Mouse (Mus musculus) spleen, postnatal 4 days (tissue): ENCODE results near the gene Ppil6.

Source experiments
- DNase-seq, 2 experiments: peaks; one replicate each; pipeline ENCODE4 v3.0.0; 2022; ENCODE audit warnings: low spot score in 2 of 2

Gene Ppil6

DNA sequence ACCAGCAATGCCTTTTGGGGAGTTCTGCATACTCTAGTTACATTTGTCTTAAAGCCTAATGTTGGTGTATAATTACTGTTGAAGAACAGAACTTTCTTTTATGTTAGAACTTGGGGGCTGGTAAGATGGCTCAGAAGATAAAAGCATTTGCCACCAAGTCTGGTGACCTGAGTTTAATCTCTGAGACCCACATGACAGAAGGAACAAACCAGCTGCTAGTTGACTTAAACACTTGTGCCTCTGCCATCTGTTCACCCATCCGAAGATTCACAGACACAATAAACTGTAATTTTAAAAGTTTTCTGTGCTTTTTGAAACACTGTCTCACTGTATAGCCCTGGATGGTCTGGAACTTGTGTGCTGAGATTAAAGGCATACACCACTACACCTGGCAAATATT lies 35.5 kb downstream of the Ppil6 start:
- no peak for DNase-seq

DNA sequence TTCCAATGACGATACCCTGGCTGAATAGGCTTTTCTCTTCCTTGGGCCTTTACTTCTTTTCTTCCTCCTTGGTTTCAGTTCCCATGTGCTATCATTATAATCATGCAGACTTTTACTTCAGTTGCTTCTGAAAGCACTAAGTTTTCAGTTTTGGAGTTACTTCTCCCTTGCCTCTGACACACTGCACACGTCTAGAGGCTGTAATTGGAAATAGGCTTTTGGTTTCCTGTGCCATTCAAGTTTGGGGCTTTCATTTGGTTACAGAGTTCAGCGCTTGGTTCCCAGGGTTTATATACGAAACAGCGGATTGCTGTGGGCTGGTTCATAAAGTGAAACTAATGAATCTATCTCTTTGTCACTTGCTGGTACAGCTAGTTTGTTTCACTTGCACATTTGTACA lies 39.7 kb downstream of the Ppil6 start:
- no peak for DNase-seq

DNA sequence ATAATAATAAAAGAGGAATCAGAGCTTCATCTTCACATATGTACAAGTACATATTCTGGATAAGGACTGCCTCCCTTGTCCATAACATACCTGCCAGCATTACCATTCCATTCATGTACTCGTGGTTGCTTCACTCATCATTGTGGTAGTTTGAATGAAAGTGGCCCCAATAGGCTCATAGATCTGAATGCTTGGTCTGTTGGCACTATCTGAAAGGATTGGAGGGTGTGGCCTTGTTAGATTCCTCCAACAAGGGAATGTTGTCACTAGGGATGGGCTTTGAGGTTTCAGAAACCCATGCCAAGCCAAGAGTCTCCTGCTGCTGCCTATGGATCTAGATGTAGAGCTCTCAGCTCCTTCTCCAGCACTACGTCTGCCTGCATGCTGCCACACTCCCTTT lies 45.8 kb downstream of the Ppil6 start:
- no peak for DNase-seq

DNA sequence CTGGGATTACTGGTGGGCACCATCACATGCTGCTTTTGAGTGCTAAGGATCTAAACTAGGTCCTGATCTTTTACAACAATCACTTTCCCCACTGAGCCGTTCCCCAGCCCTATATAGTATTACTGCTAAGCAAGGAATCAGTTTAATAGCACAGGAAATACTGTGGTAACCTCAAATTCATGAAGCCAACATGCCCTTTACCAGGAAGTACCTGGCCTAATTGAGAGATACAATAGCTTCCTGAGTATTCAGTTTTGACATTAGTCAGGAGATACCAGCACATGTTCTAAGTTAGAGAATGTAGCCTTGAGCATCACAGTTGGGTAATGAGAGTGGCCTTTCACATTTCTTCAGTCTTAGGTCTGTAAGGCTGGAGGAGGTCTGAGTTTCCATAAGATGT lies 46.5 kb downstream of the Ppil6 start:
- no peak for DNase-seq

DNA sequence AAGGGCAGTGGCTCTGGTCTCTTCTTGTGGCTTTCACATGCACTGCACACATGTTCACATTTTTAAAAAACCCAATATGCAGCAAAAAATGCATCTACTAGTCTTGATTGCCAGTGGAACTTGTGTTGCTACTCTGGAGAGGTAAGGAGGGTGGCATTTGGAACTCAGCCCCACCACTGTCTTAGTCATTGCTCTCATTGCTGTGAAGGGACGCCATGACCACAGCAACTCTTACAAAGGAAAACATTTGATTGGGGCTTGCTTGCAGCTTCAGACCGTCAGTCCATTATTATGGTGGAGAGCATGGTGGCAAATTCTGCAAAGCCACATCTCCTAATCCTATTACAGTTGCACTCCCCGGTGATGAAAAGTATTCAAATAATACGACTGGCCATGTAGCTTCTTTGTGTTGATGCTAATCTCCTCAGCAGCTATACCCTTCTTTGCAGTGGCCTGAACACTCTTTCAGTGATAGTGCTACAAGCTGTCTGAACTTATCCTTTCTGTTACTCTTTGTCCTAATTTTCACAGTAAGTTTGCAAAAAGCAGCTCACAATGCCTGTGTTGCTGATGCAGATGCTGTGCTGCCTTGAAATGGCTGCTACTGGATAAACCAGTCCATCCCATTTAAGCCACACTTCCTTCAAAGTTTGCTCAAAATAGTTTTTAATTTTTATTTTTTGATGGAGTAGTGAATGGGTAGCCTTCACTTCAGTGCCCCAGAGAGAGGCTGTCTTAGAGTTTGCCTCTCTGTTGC lies 47.2 kb downstream of the Ppil6 start:
- DNase-seq, result no peak

DNA sequence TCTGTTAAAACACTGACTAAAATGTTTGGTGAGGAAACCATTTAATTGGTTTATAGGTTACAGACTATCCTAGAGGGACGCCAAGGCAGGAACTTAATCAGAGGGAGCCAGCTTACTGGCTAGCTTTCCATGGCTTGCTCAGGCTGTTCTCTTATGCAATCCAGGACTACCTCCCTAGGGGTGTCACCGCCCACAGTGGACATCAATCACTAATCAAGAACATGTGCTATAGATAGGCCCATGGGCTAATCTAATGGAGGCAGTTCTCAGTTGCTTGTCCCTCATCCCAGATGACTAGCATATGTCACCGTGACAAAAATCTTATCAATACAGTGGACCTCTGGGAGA lies 47.7 kb downstream of the Ppil6 start:
- DNase-seq, result no peak

DNA sequence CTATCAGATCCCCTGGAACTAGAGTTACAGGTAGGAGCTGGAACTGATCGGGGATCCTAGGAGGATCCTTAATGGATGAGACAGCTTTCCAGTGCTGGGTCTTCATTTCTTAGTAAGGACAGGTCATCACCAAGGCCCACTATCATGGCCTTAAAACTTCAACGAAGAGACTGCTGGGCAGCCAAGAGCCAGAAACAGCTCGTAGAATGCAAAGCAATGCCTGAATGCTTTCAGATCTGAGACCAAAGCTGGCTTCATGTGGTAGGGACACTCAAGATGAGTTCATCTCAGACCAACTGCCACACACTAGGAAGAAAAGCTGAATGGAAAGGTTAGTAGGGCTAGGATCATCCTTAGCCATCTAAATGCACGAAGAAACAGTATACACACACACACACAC lies 48.7 kb downstream of the Ppil6 start:
- DNase-seq, result no peak

DNA sequence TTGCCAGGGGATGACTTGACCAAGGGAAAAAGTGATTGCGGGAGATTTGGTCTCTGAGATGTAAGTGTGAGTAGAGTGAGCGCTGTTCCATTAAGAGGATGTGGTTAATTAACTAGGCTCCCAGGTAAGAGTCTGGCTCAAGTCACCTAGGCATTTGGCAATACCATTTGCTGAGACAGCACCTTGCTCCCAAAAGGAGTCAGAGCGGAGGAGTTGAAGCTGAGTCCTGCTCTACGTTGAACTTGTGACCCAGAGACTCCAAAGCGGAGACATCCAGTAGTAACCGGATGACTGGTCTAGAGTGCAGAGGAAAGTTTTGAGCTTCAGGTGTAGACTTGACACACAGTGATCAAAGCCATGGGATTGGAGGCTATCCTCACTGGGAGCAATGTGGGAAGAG lies 51.8 kb downstream of the Ppil6 start:
- DNase-seq, result no peak

DNA sequence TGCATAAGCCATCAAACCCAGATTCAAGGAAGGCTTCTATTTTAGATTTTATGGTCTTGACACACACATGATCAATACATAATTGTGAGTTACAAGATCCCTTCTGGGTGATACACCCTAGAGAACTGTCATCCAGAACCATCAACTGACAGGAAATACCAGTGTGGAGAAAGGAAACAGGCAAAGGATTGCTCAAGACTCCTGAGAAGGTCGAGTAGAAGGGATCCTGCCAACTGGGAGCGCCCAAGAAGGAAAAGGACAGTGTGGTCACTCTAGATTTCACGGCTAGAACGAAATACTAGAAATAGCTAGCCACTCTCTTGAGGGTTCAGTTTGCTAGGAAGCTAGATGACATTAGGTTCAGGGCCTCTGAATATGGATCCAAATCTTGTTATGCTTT lies 53.2 kb downstream of the Ppil6 start:
- no peak for DNase-seq

DNA sequence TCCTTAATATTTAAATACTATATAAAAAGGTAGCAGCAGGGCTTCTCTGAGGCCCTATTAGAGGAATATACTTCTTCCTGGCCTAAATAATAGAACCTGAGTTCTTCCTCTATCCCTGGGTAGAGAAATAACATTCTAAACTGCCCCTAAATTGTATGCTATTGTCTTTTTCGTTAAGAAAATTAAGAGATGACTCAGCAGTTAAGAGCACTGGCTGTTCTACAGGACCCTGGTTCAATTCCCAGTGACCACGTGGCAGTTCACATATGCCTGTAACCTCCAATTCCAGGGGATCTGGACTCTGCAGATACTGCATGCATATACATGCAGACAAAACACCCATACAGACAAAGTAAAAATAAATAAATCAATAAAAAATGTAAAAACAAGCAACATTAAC lies 53.6 kb downstream of the Ppil6 start:
- DNase-seq, result no peak

DNA sequence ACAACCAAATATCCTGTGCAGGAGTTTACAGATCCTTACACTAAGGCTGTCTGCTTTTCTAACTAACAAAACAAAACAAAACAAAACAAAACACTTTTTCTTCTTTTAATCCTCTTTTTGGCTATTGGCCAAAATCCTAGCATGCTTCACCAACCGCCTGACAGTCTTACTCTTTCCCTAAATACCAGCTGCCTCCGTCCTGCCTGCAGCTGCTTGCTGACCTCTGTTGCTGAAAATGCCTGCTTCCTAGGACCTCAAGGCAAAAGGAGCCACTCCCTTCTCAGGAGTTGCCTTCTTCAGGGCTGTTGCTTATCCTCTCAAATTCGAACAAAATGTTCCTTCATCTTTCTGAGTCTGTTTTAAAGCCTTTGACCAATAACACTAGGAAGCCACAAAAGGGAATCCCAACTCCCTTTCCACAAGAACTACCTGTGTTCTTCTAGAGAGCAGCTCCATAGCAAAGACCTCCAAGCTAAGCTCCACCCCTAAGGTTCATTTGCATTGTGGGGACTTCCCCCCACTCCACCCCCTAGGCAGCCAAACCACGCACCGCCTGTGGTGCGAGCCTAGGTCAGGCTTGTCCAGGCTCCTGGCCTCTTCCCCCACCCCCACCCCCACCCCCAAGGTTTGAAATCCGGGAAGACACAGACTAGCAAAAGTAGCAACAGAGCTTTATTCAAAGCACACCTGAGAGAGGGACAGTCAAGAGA lies 54.4 kb downstream of the Ppil6 start:
- DNase-seq, result no peak

DNA sequence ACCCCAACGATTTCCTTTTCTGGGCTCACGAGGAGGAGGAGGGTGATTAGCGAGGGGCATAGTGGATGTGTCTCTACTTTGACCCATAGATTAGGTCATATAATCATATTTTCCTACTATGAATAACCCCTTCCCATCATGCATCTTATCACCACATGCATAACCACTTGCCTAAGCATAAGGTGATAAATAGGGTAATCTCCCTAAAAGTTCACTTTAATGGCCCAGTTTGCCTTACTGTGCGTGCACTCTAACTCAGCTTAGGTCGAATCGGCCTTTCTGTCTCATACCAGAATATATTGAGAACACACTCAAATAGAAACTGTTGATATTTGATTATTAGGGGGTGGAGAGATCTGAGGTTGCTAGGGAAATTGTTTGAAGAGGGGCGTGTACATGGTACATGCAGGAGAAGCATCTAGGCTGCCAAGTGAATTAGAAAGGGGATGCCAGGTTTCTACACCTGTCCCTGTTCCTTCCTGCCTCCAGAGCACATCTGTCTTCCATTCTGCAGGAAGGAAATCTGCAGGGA lies 55.1 kb downstream of the Ppil6 start:
- no peak for DNase-seq

DNA sequence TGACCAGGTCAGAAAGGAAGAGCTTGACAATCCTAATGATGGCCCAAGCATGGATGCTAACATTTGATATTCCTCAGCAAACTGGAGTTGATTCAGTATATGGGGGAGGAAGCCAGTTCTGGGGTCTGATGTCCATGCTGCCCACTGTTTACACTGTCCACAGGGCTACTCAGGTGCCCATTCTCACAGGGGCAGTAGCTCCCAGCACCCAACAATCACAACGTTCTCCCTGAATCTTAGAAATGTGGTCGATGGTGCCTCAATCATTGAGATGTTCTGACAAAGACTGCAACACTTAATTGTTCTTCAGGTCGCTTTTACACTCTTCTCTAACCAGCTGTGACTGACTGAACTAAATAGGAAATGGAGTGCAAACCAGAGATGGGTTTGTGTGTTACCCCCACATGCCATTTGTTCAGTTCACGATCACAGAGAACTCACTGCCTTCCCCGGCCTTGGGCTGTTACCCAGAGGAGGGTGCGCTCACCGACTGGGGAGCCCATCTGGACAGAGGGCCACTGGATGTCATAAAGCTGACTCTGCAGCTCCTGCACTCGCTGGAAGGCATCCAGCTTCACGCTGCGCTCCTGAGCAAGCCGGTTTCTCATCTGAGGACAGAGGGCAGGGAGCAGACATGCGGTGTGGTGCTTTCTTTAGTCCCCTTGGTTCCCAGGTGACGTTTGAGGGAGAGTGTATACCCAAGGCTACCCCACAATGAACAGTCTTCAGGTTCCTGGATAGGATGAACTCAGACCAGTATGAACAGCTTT lies 56.3 kb downstream of the Ppil6 start:
- no peak for DNase-seq

DNA sequence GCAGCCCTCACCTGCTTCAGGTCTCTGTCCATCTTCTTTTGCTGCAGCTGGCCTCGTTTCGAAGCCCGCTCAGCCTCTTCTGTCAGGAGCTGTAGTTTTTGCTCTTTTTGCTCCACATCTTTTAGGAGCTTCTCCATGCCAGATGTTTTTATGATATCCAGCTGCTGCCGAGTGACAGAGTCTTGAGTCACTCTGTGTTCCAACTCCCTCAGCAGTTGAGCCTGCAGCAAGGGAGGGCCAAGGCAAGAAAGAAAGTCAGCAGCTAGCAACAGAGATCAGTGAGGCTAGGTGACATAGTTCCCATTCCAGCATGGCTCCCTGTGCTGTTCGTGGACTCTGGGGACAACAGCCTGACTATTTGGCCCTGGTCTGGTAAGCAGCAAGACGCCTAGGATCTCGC lies 60.5 kb downstream of the Ppil6 start:
- no peak for DNase-seq

DNA sequence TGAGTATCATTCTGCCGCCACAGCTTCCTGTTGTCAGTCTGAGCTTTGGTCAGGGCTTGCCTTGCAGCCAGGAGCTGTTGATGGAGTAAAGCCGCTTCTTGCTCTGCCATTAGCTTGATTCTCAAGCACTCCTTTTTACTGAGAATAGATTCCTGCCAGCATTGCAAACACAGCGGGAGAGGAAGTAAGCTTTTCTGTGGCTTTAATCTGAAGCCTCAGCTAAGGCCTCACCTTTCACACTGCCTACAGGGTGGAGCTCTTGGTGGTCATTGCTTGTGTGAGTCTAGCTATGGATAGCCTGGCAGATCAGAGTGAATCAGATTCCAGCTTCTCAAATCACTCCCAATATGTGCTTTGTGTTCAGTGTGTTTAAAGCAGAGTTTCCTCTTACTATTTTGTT lies 62.1 kb downstream of the Ppil6 start:
- DNase-seq, result no peak

DNA sequence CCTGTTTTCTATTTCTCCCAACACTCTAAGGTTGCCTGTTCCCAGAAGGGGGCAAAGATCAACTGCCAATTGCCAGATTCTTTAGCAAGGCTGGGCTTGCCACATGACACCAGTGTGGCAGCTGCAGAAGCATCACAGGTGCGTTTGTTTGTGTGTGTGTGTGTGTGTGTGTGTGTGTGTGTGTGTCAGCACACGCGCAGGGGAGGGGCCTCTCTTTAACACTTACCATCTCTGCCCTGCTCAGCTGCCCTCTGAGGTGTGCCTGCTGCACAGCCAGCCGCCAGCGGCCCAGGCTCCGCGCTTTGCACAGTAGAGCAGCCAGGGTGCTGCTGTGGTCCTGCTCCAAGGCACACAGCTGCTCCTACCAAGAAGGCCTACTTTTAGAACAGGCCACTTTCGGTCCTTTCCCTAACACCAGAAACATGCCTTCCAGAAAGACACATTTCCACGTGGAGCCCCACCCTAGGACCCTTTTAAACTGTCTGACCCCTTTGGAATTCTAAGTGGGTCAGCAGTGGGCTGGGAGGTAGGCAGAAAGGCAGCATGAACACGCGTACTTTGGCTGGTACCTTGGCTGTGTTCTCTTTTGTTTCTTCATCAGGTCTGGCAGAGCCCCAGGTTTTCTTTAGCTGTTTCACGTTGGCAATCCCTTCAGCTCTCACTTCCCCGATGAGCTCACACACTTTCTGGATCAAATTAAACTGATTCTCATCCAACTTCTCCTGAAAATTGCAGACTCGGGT lies 62.8 kb downstream of the Ppil6 start:
- peak; percentile 35 to 68 for DNase-seq

DNA sequence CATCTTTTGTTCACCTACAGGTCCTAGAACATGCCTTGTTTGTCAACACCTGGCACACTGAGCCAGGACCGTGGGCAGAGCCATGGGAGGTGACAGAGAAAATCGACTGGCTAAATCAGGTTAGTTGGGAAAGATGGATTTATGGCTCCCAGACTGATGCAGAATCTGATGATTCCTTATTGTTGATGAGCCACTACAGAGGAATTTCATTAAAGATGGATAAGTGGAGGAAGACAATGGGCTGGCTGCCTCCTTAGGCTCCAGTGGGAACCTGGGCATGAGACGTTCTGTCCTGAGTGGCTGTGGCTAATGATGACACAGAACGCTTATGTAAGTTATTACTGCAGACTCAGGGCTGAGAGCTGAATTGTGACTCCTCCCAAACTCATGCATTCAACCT lies 63.5 kb downstream of the Ppil6 start:
- no peak for DNase-seq

DNA sequence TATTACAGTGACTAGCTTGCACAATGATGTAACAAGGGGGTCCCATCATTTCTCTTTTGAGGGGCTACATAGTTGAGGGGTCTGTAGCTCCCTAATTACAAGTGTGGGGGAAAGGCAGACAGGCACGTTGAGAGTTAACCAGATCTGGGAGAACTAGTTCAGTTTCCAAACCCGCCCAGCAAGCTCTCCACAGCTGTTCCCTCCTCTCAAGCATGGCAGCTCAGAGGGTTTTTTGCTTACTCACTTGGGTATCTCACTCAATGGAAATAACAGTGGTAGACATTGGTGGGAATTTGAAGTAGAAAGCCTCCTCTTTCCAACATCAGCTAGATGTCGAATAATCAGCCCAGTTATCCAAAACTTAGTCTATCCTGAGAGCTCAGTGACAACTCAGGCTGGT lies 64.8 kb downstream of the Ppil6 start:
- DNase-seq, result no peak

DNA sequence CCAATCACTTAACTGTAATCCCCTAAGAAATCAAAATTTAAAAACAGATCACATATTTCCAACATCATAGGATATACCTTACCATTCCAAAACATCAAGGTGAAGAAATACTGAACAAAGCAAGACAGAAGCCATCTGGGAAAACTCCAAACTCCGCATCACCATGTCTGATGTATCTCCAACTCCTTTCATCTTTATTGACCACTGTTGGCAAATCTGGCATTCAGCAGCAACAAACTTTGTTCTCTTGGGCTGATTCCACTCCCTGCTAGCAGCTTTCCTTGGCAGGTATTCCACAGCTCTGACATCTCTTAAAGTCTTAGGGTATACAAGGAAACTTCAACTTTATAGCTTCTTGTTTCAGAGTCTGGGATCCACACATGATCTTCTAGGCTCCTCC lies 68.2 kb downstream of the Ppil6 start:
- no peak for DNase-seq

DNA sequence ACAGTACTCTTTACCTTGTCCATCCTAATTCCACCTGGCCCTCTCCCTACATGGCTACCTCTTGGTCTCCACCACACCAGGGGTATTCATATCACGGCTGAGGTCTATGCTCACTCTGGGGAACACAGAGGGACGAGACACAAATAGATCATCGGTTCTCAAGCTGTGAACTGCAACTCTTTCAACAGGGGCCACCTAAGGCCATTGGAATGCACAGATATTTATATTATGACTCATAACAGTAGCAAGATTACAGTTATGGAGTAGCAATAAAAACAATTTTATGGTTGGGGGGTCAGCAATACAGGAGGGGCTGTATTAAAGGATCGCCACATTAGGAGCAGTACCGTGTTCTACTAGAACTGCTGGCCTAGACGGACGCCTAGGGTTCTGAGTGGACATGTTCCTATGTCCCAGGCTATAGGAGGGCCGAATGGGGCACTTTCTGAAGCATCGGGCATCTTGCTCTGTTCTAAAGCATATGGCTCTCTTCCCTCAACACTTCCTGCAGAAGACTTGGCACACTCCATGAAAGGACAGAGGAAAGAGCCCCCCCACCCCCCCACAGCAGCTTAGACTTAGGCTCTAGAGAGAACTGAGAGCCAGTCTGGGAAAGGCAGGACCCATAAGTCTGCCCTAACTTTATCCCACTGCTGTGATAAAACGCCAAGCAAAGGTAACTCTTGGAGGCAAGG lies 71.6 kb downstream of the Ppil6 start:
- no peak for DNase-seq
